Mouse (Mus musculus) ovary, postnatal 10 days (tissue): Measurements from ENCODE around the gene Gm49776.
"Not testable (repeated sequence)": the region's sequence is repeated elsewhere in the genome, so short reads cannot be mapped to it uniquely, and the experiment has no call there.

ENCODE experiments used
- DNase-seq: peaks from one replicate; pipeline ENCODE4 v3.0.0; 2022; ENCODE audit warnings: low spot score

The Gm49776 gene

DNA sequence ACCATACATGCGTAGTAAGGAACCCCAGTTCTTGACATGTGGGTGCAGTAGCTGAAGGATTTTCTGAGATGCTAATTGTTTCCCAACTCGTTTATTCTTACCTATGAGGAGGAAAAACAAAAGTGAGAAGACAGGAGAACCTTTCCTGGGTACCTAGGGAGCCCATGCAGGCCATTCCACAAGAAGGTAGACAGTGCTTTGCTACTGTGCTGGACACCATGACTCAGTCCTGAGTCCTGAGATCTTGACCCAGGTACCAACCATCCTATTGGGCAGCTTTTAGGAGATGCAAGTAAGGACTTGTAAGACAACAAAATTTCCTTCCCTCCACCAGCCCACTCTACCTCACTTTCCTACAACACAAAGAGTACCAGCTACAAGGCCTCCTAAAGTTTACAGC, at the start of gene Gm49776:
Gm49776 (minus strand) TSS at position 101 of the 400 bp plus-strand sequence.
- no peak for DNase-seq

GRCm38 (mm10) chr16:18289614-18290013, 31.5 kb upstream of the Gm49776 start:
- DNase-seq: not testable (repeated sequence)

DNA sequence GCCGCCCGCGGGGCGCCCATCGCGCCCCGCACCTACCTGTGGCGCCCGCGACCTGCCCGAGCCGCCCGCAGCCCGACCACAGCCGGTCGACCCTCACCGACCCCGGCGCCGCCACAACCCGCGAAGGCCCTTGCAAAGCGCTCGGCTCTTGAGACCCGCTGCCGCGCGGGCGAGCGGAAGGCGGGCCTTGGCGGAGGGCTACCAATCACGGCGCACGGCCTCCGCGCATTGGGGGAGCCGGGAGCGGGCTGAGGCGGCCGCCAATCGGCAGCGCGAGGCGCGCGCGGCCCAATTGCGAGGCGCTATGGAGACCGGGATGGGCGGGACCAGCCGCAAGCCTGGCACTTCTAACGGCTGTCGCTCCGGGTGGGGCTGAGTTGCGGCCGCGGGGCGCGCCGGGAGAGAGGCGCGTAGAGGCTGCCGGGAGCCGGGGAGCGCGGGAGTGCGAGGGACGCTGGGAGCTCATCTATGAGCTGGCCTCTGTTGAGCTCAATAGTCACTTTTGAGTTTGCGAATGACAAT, 31.0 kb upstream of the Gm49776 start, which contains the start of gene Dgcr8:
Dgcr8 (minus strand) TSS at position 180 of the 522 bp plus-strand sequence.
- DNase-seq: peak; percentile 94

DNA sequence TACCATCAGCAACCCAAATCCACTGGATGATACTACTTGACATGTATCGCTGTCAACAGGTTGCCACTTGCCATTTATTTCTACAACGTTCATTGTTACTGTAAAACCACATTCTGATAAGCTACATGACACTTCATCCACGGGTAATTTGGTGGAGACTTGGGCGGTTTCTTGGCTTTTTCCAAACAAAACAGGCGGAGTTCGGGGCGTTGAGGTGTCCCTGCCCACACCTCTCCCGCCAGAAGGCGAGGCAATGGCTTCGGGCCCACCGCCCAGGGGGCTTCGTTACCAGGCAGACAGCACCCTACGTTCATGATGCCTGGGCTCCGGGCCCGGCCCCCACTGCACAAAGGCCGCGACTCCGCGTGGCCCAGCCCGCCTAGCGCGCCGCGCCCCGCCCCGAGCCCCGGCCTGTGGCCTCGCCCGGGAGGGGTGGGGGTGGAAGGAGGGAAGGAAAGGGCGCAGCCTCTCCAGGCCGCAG, 30.5 kb upstream of the Gm49776 start:
- DNase-seq: no peak

GRCm38 (mm10) chr16:18288166-18288565, 30.0 kb upstream of the Gm49776 start:
- DNase-seq: no peak

DNA sequence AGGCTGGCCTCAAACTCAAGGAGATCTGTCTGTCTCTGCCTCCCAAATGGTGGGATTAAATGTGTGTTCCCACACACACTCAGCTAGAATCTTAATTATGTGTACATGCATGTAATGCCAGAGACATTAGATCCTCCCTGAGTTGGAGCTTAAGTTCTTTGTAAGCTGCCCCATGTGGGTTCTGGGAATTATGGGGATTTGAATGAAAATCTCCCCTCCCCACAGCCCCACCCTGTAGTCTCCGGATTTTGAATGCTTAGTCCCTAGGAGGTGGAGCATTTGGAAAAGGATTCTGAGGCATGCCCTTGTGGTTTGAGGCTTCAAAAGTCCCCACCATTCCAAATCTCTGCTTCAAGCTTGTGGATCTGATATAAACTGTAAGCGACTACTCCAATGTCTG, 17.0 kb upstream of the Gm49776 start:
- DNase-seq: no peak

- DNase-seq: no peak
Measured at GRCm38 (mm10) chr16:18268182-18268581, 10.1 kb upstream of the Gm49776 start.

GRCm38 (mm10) chr16:18265024-18265423, 6.9 kb upstream of the Gm49776 start:
- no peak for DNase-seq

- DNase-seq: no peak
Measured at GRCm38 (mm10) chr16:18253866-18254265, 4.3 kb downstream of the Gm49776 start.

- no peak for DNase-seq
Measured at GRCm38 (mm10) chr16:18252736-18253135, 5.4 kb downstream of the Gm49776 start.

- DNase-seq: no peak
Measured at GRCm38 (mm10) chr16:18250828-18251790, 7.0 kb downstream of the Gm49776 start.

- no peak for DNase-seq
Measured at GRCm38 (mm10) chr16:18250231-18250630, 7.9 kb downstream of the Gm49776 start.

DNA sequence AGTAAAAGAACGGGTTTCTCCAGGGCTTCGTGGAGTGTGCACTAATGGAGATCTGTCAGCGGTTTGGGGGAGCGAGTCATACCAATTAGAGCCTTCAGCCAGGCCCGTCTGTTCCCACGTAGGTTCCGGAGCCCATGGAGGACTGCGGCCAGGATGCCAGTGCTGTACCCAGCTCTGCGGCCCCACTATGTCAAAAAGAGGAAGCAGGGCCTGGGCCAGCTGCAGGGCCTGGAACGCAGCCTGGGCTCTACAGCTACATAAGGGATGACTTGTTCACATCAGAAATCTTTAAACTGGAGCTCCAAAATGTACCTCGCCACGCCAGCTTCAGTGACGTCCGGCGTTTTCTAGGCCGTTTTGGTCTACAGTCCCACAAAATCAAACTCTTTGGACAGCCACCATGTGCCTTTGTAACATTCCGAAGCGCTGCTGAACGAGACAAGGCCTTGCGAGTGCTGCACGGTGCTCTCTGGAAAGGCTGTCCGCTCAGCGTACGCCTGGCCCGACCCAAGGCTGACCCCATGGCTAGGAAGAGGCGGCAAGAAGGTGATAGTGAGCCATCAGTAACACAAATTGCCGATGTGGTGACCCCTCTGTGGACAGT, 8.7 kb downstream of the Gm49776 start:
- peak; percentile 27 for DNase-seq

DNA sequence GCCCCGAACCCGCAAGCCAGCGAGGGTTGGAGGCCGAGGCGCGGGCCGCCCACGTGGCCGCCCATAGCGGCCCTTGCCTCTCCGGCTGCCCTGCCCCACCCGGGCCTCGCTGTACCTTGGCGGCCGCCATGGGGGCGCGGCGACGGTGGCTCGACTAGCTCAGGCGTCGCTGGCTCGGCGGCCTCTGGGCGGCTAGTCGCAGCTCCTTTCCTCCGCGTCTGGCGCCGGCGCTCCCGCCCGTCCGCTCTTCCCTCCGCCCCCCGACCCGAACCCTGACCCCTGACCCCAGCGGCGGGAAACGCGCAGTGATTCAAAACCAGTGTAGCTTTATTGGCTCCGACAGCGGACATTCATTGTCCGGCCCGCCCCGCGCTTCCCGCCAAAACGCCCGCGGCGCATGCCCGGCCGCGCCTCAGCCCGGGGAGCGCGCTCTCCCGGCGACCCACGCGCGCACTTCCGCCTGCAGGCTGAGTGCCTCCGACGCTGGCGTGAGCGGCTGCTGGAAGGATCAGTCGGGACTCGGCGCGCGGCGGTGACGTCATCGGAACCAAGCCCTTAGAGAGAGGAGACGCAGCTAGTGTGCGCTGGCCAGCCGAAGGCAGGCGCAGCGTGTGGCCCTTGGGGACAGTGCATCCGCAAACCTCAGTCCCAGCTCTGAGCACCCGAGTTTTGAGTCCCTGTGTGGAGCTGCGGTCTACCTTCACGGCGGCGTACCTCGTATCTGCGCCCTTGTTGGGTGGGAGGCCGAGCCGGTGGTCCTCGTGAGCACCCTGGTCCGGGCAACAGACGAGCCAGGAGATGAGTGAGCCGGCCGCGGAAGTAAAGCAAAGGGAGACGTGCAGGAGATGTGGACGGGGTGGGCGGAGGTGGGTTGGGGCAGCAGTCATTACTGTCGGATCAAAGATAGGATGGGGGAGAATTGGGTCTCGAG, 9.4 kb downstream of the Gm49776 start, which contains the start of the genes Trmt2a and Ranbp1:
Trmt2a (plus strand) TSS at position 247 of the 931 bp plus-strand sequence.
Ranbp1 (minus strand) TSS at position 300 of the 931 bp plus-strand sequence.
- peak; percentile 97 for DNase-seq

DNA sequence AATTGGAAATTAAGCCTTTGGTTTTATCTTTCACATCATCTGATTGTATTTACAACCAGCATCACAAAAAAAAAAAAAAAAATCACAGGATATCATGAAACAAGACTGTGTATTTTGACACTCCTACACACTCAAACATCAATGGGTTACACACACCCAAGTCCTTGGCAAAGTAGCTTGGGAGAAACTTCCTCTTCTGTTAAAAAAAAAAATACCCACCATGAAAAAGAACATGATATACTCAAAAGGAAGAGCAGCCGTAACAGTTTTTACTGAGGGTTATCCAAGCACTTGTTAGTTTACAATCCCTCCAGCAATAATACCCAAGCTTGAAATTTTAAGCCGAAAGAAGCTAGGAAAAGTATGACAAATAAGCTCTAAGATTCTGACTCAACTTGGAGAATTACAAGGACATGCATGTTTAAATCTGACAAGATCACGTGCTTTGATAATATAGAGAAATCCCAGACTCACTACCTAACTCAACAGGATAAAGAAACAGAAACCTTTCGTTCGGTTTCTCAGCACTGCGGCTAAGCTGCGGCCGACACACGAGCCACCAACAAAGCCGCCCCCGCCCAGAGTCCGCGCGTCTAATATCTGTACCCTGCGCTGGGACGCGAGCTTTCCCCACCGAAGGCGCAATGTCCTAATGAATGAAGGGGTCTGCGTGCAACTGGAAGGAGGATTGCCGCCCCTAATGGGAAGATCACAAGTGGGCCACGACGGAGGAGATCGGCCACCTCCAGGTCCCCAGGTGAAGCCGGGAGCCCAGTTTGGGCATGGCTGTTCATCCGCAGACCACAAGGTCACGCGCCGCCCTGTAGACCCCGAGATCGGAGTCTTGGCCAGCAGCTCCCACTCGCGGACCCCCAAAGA, 10.4 kb downstream of the Gm49776 start:
- DNase-seq: no peak

DNA sequence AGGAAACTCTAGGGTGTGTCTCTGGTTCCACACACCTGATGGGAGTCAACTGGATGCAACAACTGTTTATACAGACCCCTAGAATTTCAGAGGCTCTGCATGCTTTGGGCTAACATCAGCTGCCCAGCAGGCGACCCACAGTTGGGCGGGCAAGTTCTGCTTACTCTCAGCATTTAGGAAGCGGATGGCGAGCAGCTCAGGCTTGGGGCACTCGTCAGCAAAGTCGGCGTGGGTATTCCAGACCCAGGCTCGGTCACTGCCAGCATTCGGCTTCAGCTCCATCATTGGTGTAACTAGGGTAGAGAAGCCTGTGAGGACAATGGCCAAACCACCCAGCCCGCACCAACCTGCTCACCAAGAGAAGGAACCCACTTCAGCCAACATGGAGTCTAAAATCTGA, 16.5 kb downstream of the Gm49776 start:
- DNase-seq: no peak

DNA sequence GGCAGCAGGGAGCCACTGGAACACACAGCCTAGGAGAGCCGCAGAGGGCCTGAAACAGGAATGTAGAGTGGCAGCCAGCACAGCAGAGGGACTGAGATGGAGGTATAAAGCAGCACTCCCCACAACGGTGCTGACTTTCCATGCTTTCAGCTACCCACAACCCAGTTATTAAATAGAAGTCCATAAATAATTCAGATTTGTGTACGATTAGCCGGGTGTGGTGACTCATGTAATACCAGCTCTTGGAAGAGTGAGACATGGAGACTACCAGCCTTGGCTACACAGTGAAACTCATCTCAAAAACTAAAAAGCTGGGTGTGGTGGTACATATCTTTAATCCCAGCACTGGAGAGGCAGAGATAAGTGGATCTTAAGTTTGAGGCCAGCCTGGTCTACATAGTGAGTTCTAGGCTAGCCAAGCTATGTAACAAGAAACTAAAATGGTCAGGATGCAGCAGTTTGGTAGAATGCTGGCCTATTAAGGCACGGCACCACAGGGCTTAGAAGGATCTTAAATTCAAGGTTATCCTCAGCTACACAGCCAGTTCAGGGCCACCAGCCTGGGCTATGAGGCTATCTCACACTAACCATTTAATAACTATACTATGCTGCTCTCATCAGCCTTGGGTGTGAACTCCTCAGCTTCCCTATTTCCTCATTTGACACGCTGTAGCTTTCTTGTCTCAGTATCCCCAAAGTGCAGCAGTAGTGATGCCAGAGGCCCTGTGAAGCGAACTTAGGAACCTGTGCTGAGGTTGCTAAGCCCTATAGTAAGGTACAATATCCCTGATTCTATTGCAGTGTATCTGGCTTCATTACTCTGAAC, 21.2 kb downstream of the Gm49776 start:
- DNase-seq: no peak

GRCm38 (mm10) chr16:18235389-18236065, 22.6 kb downstream of the Gm49776 start:
- DNase-seq: peak; percentile 56
